Mouse (Mus musculus) hindbrain, embryonic 12.5 days (tissue): Measurements from ENCODE around the gene Kcnma1. TPM values are rescaled to one million over a fixed set of nuclear protein-coding genes. Genes with fewer than 3 reads are reported as not detected.

ENCODE experiments used
- ATAC-seq: fragments of 200-750 bp; cut with Nextera tagmentation; 2 replicates; pipeline ENCODE4 v1.8.0; 2017; ENCODE audit warnings: moderate TSS enrichment; ENCODE audit not compliant: low FRiP score
- H3K27ac ChIP-seq: fragments of 300-500 bp; sonication (generic); 2 replicates; pipeline ENCODE4 v1.5.1; 2016; ENCODE audit warnings: mild to moderate bottlenecking
- H3K27me3 ChIP-seq: fragments of 300-500 bp; sonication (generic); 2 replicates; pipeline ENCODE4 v1.6.1; 2016; ENCODE audit warnings: mild to moderate bottlenecking
- H3K36me3 ChIP-seq: fragments of 300-500 bp; sonication (generic); 2 replicates; pipeline ENCODE4 v1.6.1; 2016; ENCODE audit warnings: mild to moderate bottlenecking
- H3K4me1 ChIP-seq: fragments of 300-500 bp; sonication (generic); 2 replicates; pipeline ENCODE4 v1.6.1; 2016
- H3K4me2 ChIP-seq: fragments of 300-500 bp; sonication (generic); replicated peaks from 2 replicates; pipeline ENCODE4 v1.6.1; 2016; ENCODE audit warnings: mild to moderate bottlenecking
- H3K4me3 ChIP-seq: fragments of 300-500 bp; sonication (generic); 2 replicates; pipeline ENCODE4 v1.5.1; 2016; ENCODE audit warnings: mild to moderate bottlenecking
- H3K9ac ChIP-seq: fragments of 300-500 bp; sonication (generic); 2 replicates; pipeline ENCODE4 v1.6.1; 2016; ENCODE audit warnings: mild to moderate bottlenecking, moderate library complexity
- H3K9me3 ChIP-seq: fragments of 300-500 bp; sonication (generic); replicated peaks from 2 replicates; pipeline ENCODE4 v1.6.1; 2016; ENCODE audit warnings: mild to moderate bottlenecking
- WGBS: fragments of 180-500 bp; shearing (Covaris S2); methylation state at CpG from one replicate; pipeline ENCODE4 v1.1.7; 2016; 5-methylcytosine and 5-hydroxymethylcytosine counted together
- polyA plus RNA-seq: library from polyadenylated mRNA; unstranded; fragments of >200 nt; fragmentation: Nextera tagmentation; extraction: Ambion mirVana; gene quantifications from 2 replicates; pipeline ENCODE4 v1.2.1, GENCODE M21; 2016

Gene Kcnma1
- polyA plus RNA-seq, 1 experiment from 2014 or later, result 5.0 TPM

GRCm38 (mm10) chr14:23792076-23792475 is 222.2 kb downstream of the Kcnma1 start:
- no peak for ATAC-seq
- Histone ChIP-seq H3K27ac (no peak overlapping the region), H3K9me3 (no peaks in the 10 kb centered on the region), H3K36me3 (no peaks in the 10 kb centered on the region), H3K9ac (no peak overlapping the region), H3K27me3 (no peaks in the 10 kb centered on the region), H3K4me3 (no peak overlapping the region), H3K4me2 (no peak overlapping the region), H3K4me1 (no peaks in the 10 kb centered on the region)
- 70% methylated on average over 3 of the region's 3 CpGs for WGBS

- no peak overlapping the region for H3K9ac ChIP-seq
- H3K4me2 ChIP-seq, result no peak overlapping the region
- H3K9me3 ChIP-seq, result no peaks in the 10 kb centered on the region
- no peaks in the 10 kb centered on the region for H3K36me3 ChIP-seq
- H3K4me1 ChIP-seq, result no peaks in the 10 kb centered on the region
- H3K27me3 ChIP-seq, result no peaks in the 10 kb centered on the region
- no peak overlapping the region for H3K4me3 ChIP-seq
- no peak overlapping the region for H3K27ac ChIP-seq
- no peak for ATAC-seq
- 54% methylated on average over 13 of the region's 13 CpGs for WGBS
Measured at GRCm38 (mm10) chr14:23791261-23791691, 223.0 kb downstream of the Kcnma1 start.

- no peak for ATAC-seq
- H3K27me3 ChIP-seq, result no peaks in the 10 kb centered on the region
- H3K4me3 ChIP-seq, result no peak overlapping the region
- no peaks in the 10 kb centered on the region for H3K36me3 ChIP-seq
- no peaks in the 10 kb centered on the region for H3K9me3 ChIP-seq
- 46% methylated on average over 1 of the region's 1 CpGs for WGBS
- no peak overlapping the region for H3K9ac ChIP-seq
- H3K27ac ChIP-seq, result no peak overlapping the region
- H3K4me2 ChIP-seq, result no peak overlapping the region
- H3K4me1 ChIP-seq, result peaks cover 3% of the 10 kb centered on the region; the same call in 1 of the 2 replicates
Measured at GRCm38 (mm10) chr14:23786687-23787073, 227.6 kb downstream of the Kcnma1 start.

- Histone ChIP-seq H3K36me3 (no peaks in the 10 kb centered on the region), H3K4me3 (no peak overlapping the region), H3K9ac (no peak overlapping the region), H3K4me1 (peaks cover 3% of the 10 kb centered on the region; the same call in 1 of the 2 replicates), H3K27ac (no peak overlapping the region), H3K9me3 (no peaks in the 10 kb centered on the region), H3K4me2 (no peak overlapping the region), H3K27me3 (no peaks in the 10 kb centered on the region)
- 66% methylated on average over 10 of the region's 10 CpGs for WGBS
- no peak for ATAC-seq
Measured at GRCm38 (mm10) chr14:23785921-23786686, 228.2 kb downstream of the Kcnma1 start.

GRCm38 (mm10) chr14:23782845-23783609 is 231.3 kb downstream of the Kcnma1 start:
- no peak overlapping the region for H3K27ac ChIP-seq
- no peak overlapping the region for H3K4me3 ChIP-seq
- H3K27me3 ChIP-seq, result no peaks in the 10 kb centered on the region
- H3K4me2 ChIP-seq, result no peak overlapping the region
- peaks cover 3% of the 10 kb centered on the region; the same call in 1 of the 2 replicates for H3K4me1 ChIP-seq
- WGBS, result 59% methylated on average over 8 of the region's 8 CpGs
- H3K36me3 ChIP-seq, result no peaks in the 10 kb centered on the region
- no peak overlapping the region for H3K9ac ChIP-seq
- ATAC-seq, result 0 out of 2 replicates have a peak, but pooled peaks have one; percentile 19
- no peaks in the 10 kb centered on the region for H3K9me3 ChIP-seq

GRCm38 (mm10) chr14:23774542-23774941 is 239.7 kb downstream of the Kcnma1 start:
- Histone ChIP-seq H3K27ac (no peak overlapping the region), H3K36me3 (no peaks in the 10 kb centered on the region), H3K9ac (no peak overlapping the region), H3K4me2 (no peak overlapping the region), H3K4me1 (no peaks in the 10 kb centered on the region), H3K9me3 (no peaks in the 10 kb centered on the region), H3K27me3 (no peaks in the 10 kb centered on the region), H3K4me3 (no peak overlapping the region)
- ATAC-seq, result no peak
- 86% methylated on average over 2 of the region's 2 CpGs for WGBS

- Histone ChIP-seq H3K9ac (no peak overlapping the region), H3K9me3 (no peaks in the 10 kb centered on the region), H3K36me3 (no peaks in the 10 kb centered on the region), H3K27ac (no peak overlapping the region), H3K4me3 (no peak overlapping the region), H3K4me1 (no peaks in the 10 kb centered on the region), H3K4me2 (no peak overlapping the region), H3K27me3 (no peaks in the 10 kb centered on the region)
- WGBS, result 78% methylated on average over 3 of the region's 3 CpGs
- ATAC-seq, result no peak
Measured at GRCm38 (mm10) chr14:23772685-23773084, 241.6 kb downstream of the Kcnma1 start.

- no peaks in the 10 kb centered on the region for H3K4me1 ChIP-seq
- no peak overlapping the region for H3K4me3 ChIP-seq
- 75% methylated on average over 1 of the region's 1 CpGs for WGBS
- no peak overlapping the region for H3K27ac ChIP-seq
- no peaks in the 10 kb centered on the region for H3K9me3 ChIP-seq
- H3K4me2 ChIP-seq, result no peak overlapping the region
- ATAC-seq, result no peak
- H3K36me3 ChIP-seq, result no peaks in the 10 kb centered on the region
- H3K9ac ChIP-seq, result no peak overlapping the region
- H3K27me3 ChIP-seq, result no peaks in the 10 kb centered on the region
Measured at GRCm38 (mm10) chr14:23771794-23772193, 242.5 kb downstream of the Kcnma1 start.

GRCm38 (mm10) chr14:23762471-23762870 is 251.8 kb downstream of the Kcnma1 start:
- no peaks in the 10 kb centered on the region for H3K27me3 ChIP-seq
- ATAC-seq, result no peak
- no peak overlapping the region for H3K4me2 ChIP-seq
- H3K4me1 ChIP-seq, result no peaks in the 10 kb centered on the region
- H3K9me3 ChIP-seq, result no peaks in the 10 kb centered on the region
- H3K9ac ChIP-seq, result no peak overlapping the region
- 95% methylated on average over 2 of the region's 2 CpGs for WGBS
- no peaks in the 10 kb centered on the region for H3K36me3 ChIP-seq
- H3K4me3 ChIP-seq, result no peak overlapping the region
- H3K27ac ChIP-seq, result no peak overlapping the region

GRCm38 (mm10) chr14:23759626-23760025 is 254.7 kb downstream of the Kcnma1 start:
- H3K4me3 ChIP-seq, result no peak overlapping the region
- H3K36me3 ChIP-seq, result no peaks in the 10 kb centered on the region
- no peak overlapping the region for H3K4me2 ChIP-seq
- no peaks in the 10 kb centered on the region for H3K27me3 ChIP-seq
- no peak overlapping the region for H3K9ac ChIP-seq
- no peak overlapping the region for H3K27ac ChIP-seq
- H3K9me3 ChIP-seq, result no peaks in the 10 kb centered on the region
- no peak for ATAC-seq
- 73% methylated on average over 5 of the region's 5 CpGs for WGBS
- H3K4me1 ChIP-seq, result no peaks in the 10 kb centered on the region

GRCm38 (mm10) chr14:23758421-23758820 is 255.9 kb downstream of the Kcnma1 start:
- WGBS, result 84% methylated on average over 1 of the region's 1 CpGs
- Histone ChIP-seq H3K36me3 (no peaks in the 10 kb centered on the region), H3K27ac (no peak overlapping the region), H3K9ac (no peak overlapping the region), H3K4me1 (no peaks in the 10 kb centered on the region), H3K4me2 (no peak overlapping the region), H3K9me3 (no peaks in the 10 kb centered on the region), H3K27me3 (no peaks in the 10 kb centered on the region), H3K4me3 (no peak overlapping the region)
- no peak for ATAC-seq

GRCm38 (mm10) chr14:23748011-23748410 is 266.3 kb downstream of the Kcnma1 start:
- ATAC-seq, result no peak
- Histone ChIP-seq H3K36me3 (no peaks in the 10 kb centered on the region), H3K9me3 (no peaks in the 10 kb centered on the region), H3K4me2 (no peak overlapping the region), H3K27ac (no peak overlapping the region), H3K27me3 (no peaks in the 10 kb centered on the region), H3K4me1 (no peaks in the 10 kb centered on the region), H3K4me3 (no peak overlapping the region), H3K9ac (no peak overlapping the region)
- WGBS, result 91% methylated on average over 2 of the region's 2 CpGs
